Mouse (Mus musculus) limb, embryonic 14.5 days (tissue): Measurements from ENCODE around the gene Foxr1. TPM values are rescaled to one million over a fixed set of nuclear protein-coding genes. Genes with fewer than 3 reads are reported as not detected.

ENCODE experiments used
- ATAC-seq: fragments of 200-750 bp; cut with Nextera tagmentation; 2 replicates; pipeline ENCODE4 v1.8.0; 2017; ENCODE audit warnings: low read depth, moderate number of reproducible peaks, moderate TSS enrichment; ENCODE audit not compliant: low FRiP score
- DNase-seq: peaks from one replicate; pipeline ENCODE4 v3.0.0-alpha.2; 2015; ENCODE audit warnings: low spot score
- H3K27ac ChIP-seq: fragments of 300-500 bp; sonication (generic); replicated peaks from 2 replicates; pipeline ENCODE4 v1.5.1; 2014; ENCODE audit warnings: low read depth, mild to moderate bottlenecking, low read length, moderate library complexity, mixed read lengths
- H3K27me3 ChIP-seq: fragments of 300-500 bp; sonication (generic); 2 replicates; pipeline ENCODE4 v1.6.1; 2014; ENCODE audit warnings: low read length, mixed read lengths; ENCODE audit not compliant: control insufficient read depth, insufficient read depth
- H3K36me3 ChIP-seq: fragments of 300-500 bp; sonication (generic); 2 replicates; pipeline ENCODE4 v1.6.1; 2014; ENCODE audit warnings: mild to moderate bottlenecking, low read length, moderate library complexity, mixed read lengths; ENCODE audit not compliant: control insufficient read depth, insufficient read depth
- H3K4me1 ChIP-seq: fragments of 300-500 bp; sonication (generic); 2 replicates; pipeline ENCODE4 v1.6.1; 2014; ENCODE audit warnings: antibody characterized with exemption, low read length, mixed read lengths; ENCODE audit not compliant: control insufficient read depth, insufficient read depth
- H3K4me2 ChIP-seq: fragments of 300-500 bp; sonication (generic); replicated peaks from 2 replicates; pipeline ENCODE4 v1.6.1; 2014; ENCODE audit warnings: low read depth, mild to moderate bottlenecking, low read length, moderate library complexity; ENCODE audit not compliant: severe bottlenecking
- H3K4me3 ChIP-seq: fragments of 300-500 bp; sonication (generic); replicated peaks from 2 replicates; pipeline ENCODE4 v1.5.1; 2014; ENCODE audit warnings: low read length
- H3K9ac ChIP-seq: fragments of 300-500 bp; sonication (generic); 2 replicates; pipeline ENCODE4 v1.6.1; 2014; ENCODE audit warnings: mild to moderate bottlenecking, low read depth, low read length, moderate library complexity; ENCODE audit not compliant: severe bottlenecking
- H3K9me3 ChIP-seq: fragments of 300-500 bp; sonication (generic); 2 replicates; pipeline ENCODE4 v1.6.1; 2016; ENCODE audit warnings: low read length; ENCODE audit not compliant: control insufficient read depth
- POLR2A ChIP-seq: fragments of 200-500 bp; IDR thresholded peaks from 2 replicates; pipeline ENCODE4 v1.8.0; 2012; ENCODE audit warnings: inconsistent platforms, mild to moderate bottlenecking, moderate library complexity, borderline replicate concordance; ENCODE audit not compliant: insufficient read depth, insufficient read length; ENCODE audit errors: extremely low read depth
- WGBS: fragments of 180-500 bp; shearing (Covaris S2); extraction: QIAGEN DNeasy Blood & Tissue Kit; methylation state at CpG from one replicate; pipeline ENCODE4 v1.1.7; 2014; 5-methylcytosine and 5-hydroxymethylcytosine counted together
- polyA plus RNA-seq, 2 experiments: library from polyadenylated mRNA; depleted of rRNA in 1 of 2; stranded (reverse) in 1 of 2; unstranded in 1 of 2; fragments of >200 nt; fragmentation: Nextera tagmentation in 1 of 2; extraction: Ambion mirVana in 1 of 2; gene quantifications; 2 replicates each; pipeline versions ENCODE4 v1.2.1 to v1.2.3; 2012 to 2014

Gene Foxr1
- polyA plus RNA-seq, 2 experiments, result not detected

- Histone ChIP-seq H3K4me1 (peaks cover 7% of the 10 kb centered on the region; the same call in 1 of the 2 replicates), H3K27me3 (no peaks in the 10 kb centered on the region), H3K9ac (no peak overlapping the region), H3K4me2 (no peak overlapping the region), H3K4me3 (no peak overlapping the region), H3K9me3 (no peaks in the 10 kb centered on the region), H3K27ac (no peak overlapping the region), H3K36me3 (peaks cover 64% of the 10 kb centered on the region)
- WGBS, result 80% methylated on average over 3 of the region's 3 CpGs
- ATAC-seq (no peak), DNase-seq (no peak)
- no peak for TF ChIP-seq POLR2A
These were observed 35.9 kb downstream of the Foxr1 start for GRCm38 (mm10) chr9:44405011-44405410.

DNA sequence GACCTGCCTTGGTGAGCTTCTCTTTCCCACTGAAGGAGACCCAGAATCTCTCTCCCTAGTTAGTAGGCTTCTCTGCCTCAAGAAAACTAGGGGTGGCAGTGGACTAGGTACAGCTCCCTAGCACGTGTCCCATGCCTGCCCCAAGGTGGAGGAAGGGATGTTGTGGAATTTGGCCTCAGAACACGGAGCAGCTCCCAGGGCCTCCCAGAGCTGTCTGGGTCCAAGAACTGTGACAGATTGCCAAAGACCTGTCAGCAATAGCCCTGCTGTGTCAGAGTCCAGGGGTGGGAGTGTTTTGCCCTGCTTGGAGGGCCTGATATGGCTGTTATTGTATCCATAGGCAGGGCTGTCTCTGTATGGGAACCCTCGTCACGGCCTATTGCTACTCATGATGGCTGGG, 39.9 kb downstream of the Foxr1 start:
- Histone ChIP-seq H3K27ac (no peak overlapping the region), H3K4me3 (no peak overlapping the region), H3K27me3 (no peaks in the 10 kb centered on the region), H3K4me1 (peaks cover 2% of the 10 kb centered on the region; the same call in 1 of the 2 replicates), H3K36me3 (peaks cover 50% of the 10 kb centered on the region), H3K9me3 (no peaks in the 10 kb centered on the region), H3K4me2 (no peak overlapping the region), H3K9ac (no peak overlapping the region)
- no peak for ATAC-seq
- no peak for TF ChIP-seq POLR2A
- whole genome bisulfite sequencing, result 86% methylated on average over 4 of the region's 4 CpGs
- DNase-seq, result no peak

GRCm38 (mm10) chr9:44399795-44400114, 41.2 kb downstream of the Foxr1 start:
- DNase-seq, result no peak
- Histone ChIP-seq H3K4me2 (no peak overlapping the region), H3K4me3 (no peak overlapping the region), H3K27me3 (no peaks in the 10 kb centered on the region), H3K9ac (no peak overlapping the region), H3K4me1 (no peaks in the 10 kb centered on the region), H3K9me3 (no peaks in the 10 kb centered on the region), H3K27ac (no peak overlapping the region), H3K36me3 (peaks cover 46% of the 10 kb centered on the region)
- TF ChIP-seq POLR2A, result no peak
- 91% methylated on average over 6 of the region's 6 CpGs for WGBS
- ATAC-seq, result no peak

GRCm38 (mm10) chr9:44399114-44399794, 41.7 kb downstream of the Foxr1 start:
- Histone ChIP-seq H3K36me3 (peaks cover 41% of the 10 kb centered on the region), H3K27me3 (no peaks in the 10 kb centered on the region), H3K4me3 (no peak overlapping the region), H3K9ac (no peak overlapping the region), H3K9me3 (no peaks in the 10 kb centered on the region), H3K27ac (no peak overlapping the region), H3K4me1 (no peaks in the 10 kb centered on the region), H3K4me2 (no peak overlapping the region)
- TF ChIP-seq POLR2A, result no peak
- no peak for ATAC-seq
- DNase-seq, result no peak
- WGBS, result 78% methylated on average over 13 of the region's 13 CpGs

GRCm38 (mm10) chr9:44398551-44398950, 42.4 kb downstream of the Foxr1 start:
- no peak overlapping the region for H3K9ac ChIP-seq
- DNase-seq (no peak), ATAC-seq (no peak)
- peaks cover 34% of the 10 kb centered on the region for H3K36me3 ChIP-seq
- H3K4me3 ChIP-seq, result no peak overlapping the region
- no peak overlapping the region for H3K27ac ChIP-seq
- 0 out of 2 replicates have a peak overlapping the region, but pooled peaks have one; percentile 93 for H3K4me2 ChIP-seq
- H3K27me3 ChIP-seq, result no peaks in the 10 kb centered on the region
- no peak for TF ChIP-seq POLR2A
- no peaks in the 10 kb centered on the region for H3K9me3 ChIP-seq
- 84% methylated on average over 9 of the region's 9 CpGs for WGBS
- no peaks in the 10 kb centered on the region for H3K4me1 ChIP-seq
